Mouse (Mus musculus): ENCODE results near the gene Hnrnpu. TPM values are rescaled to one million over a fixed set of nuclear protein-coding genes. Genes with fewer than 3 reads are reported as not detected.
"Not testable (repeated sequence)": the region's sequence is repeated elsewhere in the genome, so short reads cannot be mapped to it uniquely, and the experiment has no call there.

The Hnrnpu gene
- polyA plus RNA-seq, 1 experiment from 2014 or later = 239 TPM

- H3K36me3 ChIP-seq (ENCODE audit: control insufficient read depth, insufficient read depth, low read length); H3K27ac ChIP-seq (ENCODE audit: low read length); H3K4me1 ChIP-seq (replicated peaks; ENCODE audit: control insufficient read depth, insufficient read depth, low read length); H3K9me3 ChIP-seq (ENCODE audit: control insufficient read depth, low read length); H3K4me3 ChIP-seq (ENCODE audit: low read length); H3K27me3 ChIP-seq (ENCODE audit: control insufficient read depth, insufficient read depth, low read depth, low read length); H3K9ac ChIP-seq (ENCODE audit: low read length); H3K4me2 ChIP-seq (ENCODE audit: low read depth, low read length); ATAC-seq (ENCODE audit: low read depth): not testable (repeated sequence)
- WGBS = 88% methylated on average over 10 of the region's 10 CpGs
Measured at GRCm38 (mm10) chr1:178344071-178344805, 6.6 kb upstream of the Hnrnpu start.

DNA sequence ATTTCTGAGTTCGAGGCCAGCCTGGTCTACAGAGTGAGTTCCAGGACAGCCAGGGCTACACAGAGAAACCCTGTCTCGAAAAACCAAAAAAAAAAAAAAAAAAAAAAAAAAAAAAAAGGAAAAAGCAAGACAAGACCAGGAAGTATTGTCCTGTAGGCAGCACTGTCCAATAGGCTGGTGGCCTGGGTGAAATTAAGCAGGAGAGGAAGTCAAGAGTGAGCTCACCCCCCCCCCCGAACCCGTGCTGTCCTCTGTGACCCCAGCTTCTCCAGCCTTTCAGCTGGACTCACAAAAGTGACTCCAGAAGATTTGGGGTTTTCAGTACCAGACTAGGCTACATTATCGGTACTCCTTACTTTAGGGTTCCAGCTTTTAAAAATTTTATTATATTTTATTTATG is 5.0 kb upstream of the Hnrnpu start:
- no peak for ATAC-seq (ENCODE audit: low read depth)
- Histone ChIP-seq H3K4me3 (ENCODE audit: low read length) (no peak overlapping the region), H3K36me3 (ENCODE audit: control insufficient read depth, insufficient read depth, low read length) (no peaks in the 10 kb centered on the region), H3K4me2 (ENCODE audit: low read depth, low read length) (no peak overlapping the region), H3K9ac (ENCODE audit: low read length) (no peak overlapping the region), H3K9me3 (ENCODE audit: control insufficient read depth, low read length) (no peaks in the 10 kb centered on the region), H3K27me3 (ENCODE audit: control insufficient read depth, insufficient read depth, low read depth, low read length) (no peaks in the 10 kb centered on the region), H3K27ac (ENCODE audit: low read length) (no peak overlapping the region), H3K4me1 (replicated peaks; ENCODE audit: control insufficient read depth, insufficient read depth, low read length) (peaks cover 2% of the 10 kb centered on the region; the same call in 1 of the 2 replicates)
- 70% methylated on average over 4 of the region's 5 CpGs for WGBS

DNA sequence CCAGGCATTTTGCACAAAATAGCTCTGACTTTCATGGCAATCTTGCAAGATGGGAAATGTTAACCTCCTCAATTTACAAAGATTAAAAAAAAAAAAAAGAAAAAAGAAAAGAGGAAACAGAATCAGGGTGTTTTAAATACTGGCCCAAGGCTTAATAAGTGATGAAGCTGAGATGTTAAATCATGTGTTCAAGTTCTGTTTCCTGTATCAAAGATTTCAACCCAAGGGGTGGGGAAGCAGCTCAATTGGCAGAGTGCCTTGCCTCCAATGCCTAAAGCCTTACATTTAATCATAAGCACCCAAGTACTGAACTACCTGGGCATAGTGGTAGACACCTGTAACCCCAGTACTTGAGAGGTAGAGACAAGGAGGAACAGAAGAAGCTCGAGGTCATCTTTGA is 4.5 kb upstream of the Hnrnpu start:
- H3K4me3 ChIP-seq (ENCODE audit: low read length) = no peak overlapping the region
- no peaks in the 10 kb centered on the region for H3K36me3 ChIP-seq (ENCODE audit: control insufficient read depth, insufficient read depth, low read length)
- H3K9me3 ChIP-seq (ENCODE audit: control insufficient read depth, low read length) = no peaks in the 10 kb centered on the region
- H3K27me3 ChIP-seq (ENCODE audit: control insufficient read depth, insufficient read depth, low read depth, low read length) = no peaks in the 10 kb centered on the region
- no peak overlapping the region for H3K9ac ChIP-seq (ENCODE audit: low read length)
- H3K27ac ChIP-seq (ENCODE audit: low read length) = no peak overlapping the region
- WGBS = 50% methylated on average over 1 of the region's 1 CpGs
- no peak overlapping the region for H3K4me2 ChIP-seq (ENCODE audit: low read depth, low read length)
- ATAC-seq (ENCODE audit: low read depth) = no peak
- H3K4me1 ChIP-seq (replicated peaks; ENCODE audit: control insufficient read depth, insufficient read depth, low read length) = peaks cover 2% of the 10 kb centered on the region; the same call in 1 of the 2 replicates

GRCm38 (mm10) chr1:178341435-178341834 is 3.8 kb upstream of the Hnrnpu start:
- no peak overlapping the region for H3K4me3 ChIP-seq (ENCODE audit: low read length)
- H3K27me3 ChIP-seq (ENCODE audit: control insufficient read depth, insufficient read depth, low read depth, low read length) = no peaks in the 10 kb centered on the region
- no peak overlapping the region for H3K9ac ChIP-seq (ENCODE audit: low read length)
- no peaks in the 10 kb centered on the region for H3K9me3 ChIP-seq (ENCODE audit: control insufficient read depth, low read length)
- WGBS = 78% methylated on average over 3 of the region's 3 CpGs
- no peaks in the 10 kb centered on the region for H3K36me3 ChIP-seq (ENCODE audit: control insufficient read depth, insufficient read depth, low read length)
- no peak overlapping the region for H3K27ac ChIP-seq (ENCODE audit: low read length)
- no peak for ATAC-seq (ENCODE audit: low read depth)
- peaks cover 2% of the 10 kb centered on the region; the same call in 1 of the 2 replicates for H3K4me1 ChIP-seq (replicated peaks; ENCODE audit: control insufficient read depth, insufficient read depth, low read length)
- no peak overlapping the region for H3K4me2 ChIP-seq (ENCODE audit: low read depth, low read length)

- Histone ChIP-seq H3K9ac (ENCODE audit: low read length) (no peak overlapping the region), H3K4me2 (ENCODE audit: low read depth, low read length) (no peak overlapping the region), H3K36me3 (ENCODE audit: control insufficient read depth, insufficient read depth, low read length) (no peaks in the 10 kb centered on the region), H3K4me3 (ENCODE audit: low read length) (no peak overlapping the region), H3K4me1 (replicated peaks; ENCODE audit: control insufficient read depth, insufficient read depth, low read length) (peaks cover 2% of the 10 kb centered on the region; the same call in 1 of the 2 replicates), H3K27ac (ENCODE audit: low read length) (no peak overlapping the region), H3K27me3 (ENCODE audit: control insufficient read depth, insufficient read depth, low read depth, low read length) (no peaks in the 10 kb centered on the region), H3K9me3 (ENCODE audit: control insufficient read depth, low read length) (no peaks in the 10 kb centered on the region)
- 88% methylated on average over 2 of the region's 2 CpGs for WGBS
- ATAC-seq (ENCODE audit: low read depth) = no peak
Measured at GRCm38 (mm10) chr1:178340213-178340612, 2.6 kb upstream of the Hnrnpu start.

DNA sequence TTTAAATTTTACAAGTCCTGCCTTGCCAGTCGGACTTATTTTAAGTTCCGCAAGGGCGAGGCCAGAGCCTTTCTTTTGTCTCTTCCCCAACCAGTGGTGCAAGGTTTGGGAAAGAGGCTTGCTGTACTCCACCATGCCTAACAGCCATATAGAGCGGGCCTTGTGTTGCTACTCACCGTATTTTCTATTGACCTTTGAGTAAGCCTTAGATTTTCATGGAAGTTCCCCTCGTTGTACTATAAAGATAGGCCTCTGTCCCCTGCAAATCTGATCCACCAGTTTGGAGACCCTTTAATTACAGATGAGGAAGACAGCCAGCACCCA is 683 bp upstream of the Hnrnpu start:
- Histone ChIP-seq H3K4me2 (ENCODE audit: low read depth, low read length) (peak overlapping the region; percentile 74), H3K27ac (ENCODE audit: low read length) (peak overlapping the region; percentile 99), H3K4me1 (replicated peaks; ENCODE audit: control insufficient read depth, insufficient read depth, low read length) (peaks cover 8% of the 10 kb centered on the region; the same call in 1 of the 2 replicates), H3K9me3 (ENCODE audit: control insufficient read depth, low read length) (no peaks in the 10 kb centered on the region), H3K9ac (ENCODE audit: low read length) (peak overlapping the region; percentile 100), H3K4me3 (ENCODE audit: low read length) (peak overlapping the region; percentile 100), H3K27me3 (ENCODE audit: control insufficient read depth, insufficient read depth, low read depth, low read length) (no peaks in the 10 kb centered on the region), H3K36me3 (ENCODE audit: control insufficient read depth, insufficient read depth, low read length) (peaks cover 8% of the 10 kb centered on the region; the same call in 1 of the 2 replicates)
- ATAC-seq (ENCODE audit: low read depth) = no peak
- WGBS = 5% methylated on average over 6 of the region's 6 CpGs

GRCm38 (mm10) chr1:178336777-178337481 is 668 bp downstream of the Hnrnpu start:
- Histone ChIP-seq H3K27me3 (ENCODE audit: control insufficient read depth, insufficient read depth, low read depth, low read length) (no peaks in the 10 kb centered on the region), H3K4me3 (ENCODE audit: low read length) (peak overlapping the region; percentile 100), H3K9me3 (ENCODE audit: control insufficient read depth, low read length) (no peaks in the 10 kb centered on the region), H3K4me2 (ENCODE audit: low read depth, low read length) (peak overlapping the region; percentile 20; the same call in 1 of the 2 replicates), H3K27ac (ENCODE audit: low read length) (peak overlapping the region; percentile 100), H3K4me1 (replicated peaks; ENCODE audit: control insufficient read depth, insufficient read depth, low read length) (peaks cover 15% of the 10 kb centered on the region), H3K9ac (ENCODE audit: low read length) (peak overlapping the region; percentile 100), H3K36me3 (ENCODE audit: control insufficient read depth, insufficient read depth, low read length) (peaks cover 22% of the 10 kb centered on the region)
- WGBS = under 1% methylated on average over 57 of the region's 89 CpGs
- peak; percentile 42 for ATAC-seq (ENCODE audit: low read depth)

DNA sequence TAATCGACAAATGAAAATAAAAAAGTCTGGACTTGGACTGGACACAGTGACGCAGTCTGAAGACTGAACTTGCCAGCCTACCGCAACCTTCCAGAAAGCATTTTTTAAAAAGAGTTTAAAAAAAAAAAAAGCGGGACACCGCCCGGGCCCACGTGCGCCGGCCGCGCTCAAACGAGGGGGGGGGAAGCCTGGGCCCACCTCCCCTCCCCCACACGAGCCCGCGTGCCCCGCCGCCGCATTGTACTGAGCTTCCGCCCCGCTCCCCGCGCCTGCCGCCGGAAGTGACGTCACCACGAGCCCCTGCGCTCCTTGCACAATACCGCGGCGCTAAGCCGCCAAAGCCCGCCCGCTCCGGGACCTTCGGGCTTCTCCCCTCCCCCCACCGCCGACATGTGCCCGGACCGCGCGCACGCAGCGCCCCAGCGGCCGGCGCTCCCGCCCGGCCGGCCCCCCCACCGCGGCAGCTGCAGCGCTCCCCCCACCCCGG is 1.3 kb downstream of the Hnrnpu start:
- Histone ChIP-seq H3K9ac (ENCODE audit: low read length) (peak overlapping the region; percentile 100), H3K4me1 (replicated peaks; ENCODE audit: control insufficient read depth, insufficient read depth, low read length) (peaks cover 15% of the 10 kb centered on the region), H3K4me3 (ENCODE audit: low read length) (peak overlapping the region; percentile 100), H3K36me3 (ENCODE audit: control insufficient read depth, insufficient read depth, low read length) (peaks cover 26% of the 10 kb centered on the region), H3K27me3 (ENCODE audit: control insufficient read depth, insufficient read depth, low read depth, low read length) (no peaks in the 10 kb centered on the region), H3K27ac (ENCODE audit: low read length) (peak overlapping the region; percentile 100), H3K4me2 (ENCODE audit: low read depth, low read length) (peak overlapping the region; percentile 93), H3K9me3 (ENCODE audit: control insufficient read depth, low read length) (no peaks in the 10 kb centered on the region)
- ATAC-seq (ENCODE audit: low read depth) = peak; percentile 90
- 0% methylated on average over 27 of the region's 53 CpGs for WGBS

DNA sequence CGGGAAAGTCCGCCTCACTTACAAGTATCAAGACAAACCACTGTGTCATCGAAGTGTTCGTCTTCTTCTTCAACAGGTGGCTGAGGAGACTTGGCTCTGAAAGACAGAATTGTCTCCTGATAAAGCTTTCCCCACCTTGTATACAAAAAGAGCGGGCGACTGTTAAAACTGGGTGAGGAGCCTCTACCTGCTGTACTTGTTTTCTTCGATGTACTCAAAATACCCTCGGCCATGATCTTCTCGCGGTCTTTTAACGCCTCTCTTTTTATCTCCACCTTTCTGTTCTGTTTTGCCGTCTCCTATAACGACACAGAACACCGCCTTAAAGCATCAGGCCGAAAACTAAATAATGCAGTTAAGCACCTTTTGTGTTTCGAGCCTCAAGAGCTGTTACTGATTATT is 1.7 kb downstream of the Hnrnpu start:
- Histone ChIP-seq H3K27ac (ENCODE audit: low read length) (peak overlapping the region; percentile 100), H3K9me3 (ENCODE audit: control insufficient read depth, low read length) (no peaks in the 10 kb centered on the region), H3K36me3 (ENCODE audit: control insufficient read depth, insufficient read depth, low read length) (peaks cover 30% of the 10 kb centered on the region), H3K9ac (ENCODE audit: low read length) (peak overlapping the region; percentile 100), H3K4me1 (replicated peaks; ENCODE audit: control insufficient read depth, insufficient read depth, low read length) (peaks cover 15% of the 10 kb centered on the region), H3K27me3 (ENCODE audit: control insufficient read depth, insufficient read depth, low read depth, low read length) (no peaks in the 10 kb centered on the region), H3K4me3 (ENCODE audit: low read length) (peak overlapping the region; percentile 100), H3K4me2 (ENCODE audit: low read depth, low read length) (peak overlapping the region; percentile 93)
- ATAC-seq (ENCODE audit: low read depth) = no peak
- under 1% methylated on average over 16 of the region's 16 CpGs for WGBS

Data from lung, embryonic 16.5 days (tissue).